Mouse (Mus musculus) cerebellum, adult 2 months (tissue): Measurements from ENCODE around the gene Cog5. TPM values are rescaled to one million over a fixed set of nuclear protein-coding genes. Genes with fewer than 3 reads are reported as not detected.

Source experiments
- DNase-seq, 2 experiments: peaks; one replicate each; pipeline ENCODE4 v3.0.0; 2021
- H3K27ac ChIP-seq: fragments of 200-500 bp; 2 replicates; pipeline ENCODE4 v1.5.1; 2012; ENCODE audit warnings: low read length, control low read depth, inconsistent platforms; ENCODE audit not compliant: insufficient read depth
- H3K27me3 ChIP-seq: fragments of 200-500 bp; 2 replicates; pipeline ENCODE4 v1.6.1; 2012; ENCODE audit warnings: inconsistent platforms, mild to moderate bottlenecking, low read length, moderate library complexity; ENCODE audit not compliant: control insufficient read depth, insufficient read depth
- H3K4me1 ChIP-seq: fragments of 200-500 bp; 2 replicates; pipeline ENCODE4 v1.6.1; 2011; ENCODE audit warnings: low read length; ENCODE audit not compliant: control insufficient read depth, insufficient read depth
- H3K4me3 ChIP-seq: fragments of 200-500 bp; replicated peaks from 2 replicates; pipeline ENCODE3; 2011; ENCODE audit warnings: mild to moderate bottlenecking, low read depth, low read length, control low read depth; ENCODE audit not compliant: insufficient read depth
- CTCF ChIP-seq: fragments of 200-500 bp; IDR thresholded peaks from 2 replicates; pipeline ENCODE4 v1.5.1; 2011; ENCODE audit warnings: low read depth, mild to moderate bottlenecking, control low read depth, low read length, moderate library complexity, borderline replicate concordance; ENCODE audit not compliant: insufficient read depth
- POLR2A ChIP-seq: fragments of 200-500 bp; IDR thresholded peaks from 2 replicates; pipeline ENCODE4 v1.6.1; 2011; ENCODE audit warnings: low read length, control low read depth, borderline replicate concordance; ENCODE audit not compliant: insufficient read depth
- WGBS: fragments of 180-500 bp; shearing (Covaris S2); methylation state at CpG from one replicate; pipeline ENCODE4 v1.1.7; 2018; 5-methylcytosine and 5-hydroxymethylcytosine counted together
- polyA plus RNA-seq: library from polyadenylated mRNA; depleted of rRNA; stranded (reverse); fragments of >200 nt; gene quantifications from 2 replicates; pipeline ENCODE4 v1.2.3, GENCODE M21; 2012

Gene Cog5
- polyA plus RNA-seq, 1 experiment, result 34.6 TPM

GRCm38 (mm10) chr12:31969111-31969510 is 314.4 kb downstream of the Cog5 start:
- no peak overlapping the region for H3K27ac ChIP-seq
- H3K4me1 ChIP-seq, result no peaks in the 10 kb centered on the region
- DNase-seq, result no peak
- no peak overlapping the region for H3K4me3 ChIP-seq
- WGBS, result 66% methylated on average over 1 of the region's 1 CpGs
- TF ChIP-seq CTCF (no peak), POLR2A (no peak)
- no peaks in the 10 kb centered on the region; the same call in 1 of the 2 replicates for H3K27me3 ChIP-seq

- H3K4me3 ChIP-seq, result no peak overlapping the region
- no peak for DNase-seq
- H3K27me3 ChIP-seq, result no peaks in the 10 kb centered on the region; the same call in 1 of the 2 replicates
- 95% methylated on average over 8 of the region's 8 CpGs for WGBS
- TF ChIP-seq POLR2A (no peak), CTCF (no peak)
- H3K27ac ChIP-seq, result no peak overlapping the region
- no peaks in the 10 kb centered on the region for H3K4me1 ChIP-seq
These were observed 316.9 kb downstream of the Cog5 start for GRCm38 (mm10) chr12:31971547-31971946.

- DNase-seq, result peak; percentile 32 to 57
- Histone ChIP-seq H3K4me3 (no peak overlapping the region), H3K4me1 (no peaks in the 10 kb centered on the region), H3K27ac (no peak overlapping the region), H3K27me3 (no peaks in the 10 kb centered on the region; the same call in 1 of the 2 replicates)
- no peak for TF ChIP-seq POLR2A
- no peak for TF ChIP-seq CTCF
- 38% methylated on average over 13 of the region's 13 CpGs for WGBS
These were observed 319.0 kb downstream of the Cog5 start for GRCm38 (mm10) chr12:31973473-31974172.

- H3K4me3 ChIP-seq, result no peak overlapping the region
- 47% methylated on average over 7 of the region's 7 CpGs for WGBS
- peak in 1 of 2 experiments; percentile 14 for DNase-seq
- no peaks in the 10 kb centered on the region for H3K4me1 ChIP-seq
- no peak overlapping the region for H3K27ac ChIP-seq
- no peaks in the 10 kb centered on the region; the same call in 1 of the 2 replicates for H3K27me3 ChIP-seq
- TF ChIP-seq CTCF (peak; percentile 46; the same call in 1 of the 2 replicates), POLR2A (no peak)
These were observed 321.9 kb downstream of the Cog5 start for GRCm38 (mm10) chr12:31976544-31976943.

GRCm38 (mm10) chr12:31977613-31978195 is 323.0 kb downstream of the Cog5 start:
- TF ChIP-seq POLR2A (no peak), CTCF (no peak)
- H3K4me3 ChIP-seq, result no peak overlapping the region
- WGBS, result 49% methylated on average over 12 of the region's 12 CpGs
- DNase-seq, result no peak
- H3K27ac ChIP-seq, result no peak overlapping the region
- no peaks in the 10 kb centered on the region; the same call in 1 of the 2 replicates for H3K27me3 ChIP-seq
- H3K4me1 ChIP-seq, result no peaks in the 10 kb centered on the region

- Histone ChIP-seq H3K27me3 (no peaks in the 10 kb centered on the region; the same call in 1 of the 2 replicates), H3K4me3 (no peak overlapping the region), H3K4me1 (no peaks in the 10 kb centered on the region), H3K27ac (no peak overlapping the region)
- peak; percentile 71 to 84 for DNase-seq
- whole genome bisulfite sequencing, result 5% methylated on average over 7 of the region's 7 CpGs
- TF ChIP-seq POLR2A (no peak), CTCF (no peak)
These were observed 328.6 kb downstream of the Cog5 start for GRCm38 (mm10) chr12:31983238-31983637.

GRCm38 (mm10) chr12:31983769-31984168 is 329.1 kb downstream of the Cog5 start:
- Histone ChIP-seq H3K4me1 (no peaks in the 10 kb centered on the region), H3K27me3 (no peaks in the 10 kb centered on the region; the same call in 1 of the 2 replicates), H3K4me3 (no peak overlapping the region), H3K27ac (no peak overlapping the region)
- TF ChIP-seq POLR2A (no peak), CTCF (no peak)
- DNase-seq, result no peak
- 27% methylated on average over 6 of the region's 6 CpGs for WGBS

GRCm38 (mm10) chr12:31984206-31984605 is 329.5 kb downstream of the Cog5 start:
- no peak for DNase-seq
- WGBS, result 26% methylated on average over 2 of the region's 2 CpGs
- Histone ChIP-seq H3K27me3 (no peaks in the 10 kb centered on the region; the same call in 1 of the 2 replicates), H3K4me3 (no peak overlapping the region), H3K27ac (no peak overlapping the region), H3K4me1 (no peaks in the 10 kb centered on the region)
- TF ChIP-seq CTCF (no peak), POLR2A (no peak)
